Mouse (Mus musculus) urinary bladder, adult 18-20 months (tissue): ENCODE measurements around the gene Cnot3.
"Not testable (repeated sequence)": the region's sequence is repeated elsewhere in the genome, so short reads cannot be mapped to it uniquely, and the experiment has no call there.

Experiments
- DNase-seq, 2 experiments: peaks; one replicate each; pipeline ENCODE4 v3.0.0; 2022; ENCODE audit warnings: low spot score in 2 of 2, mixed read lengths in 2 of 2

The Cnot3 gene

GRCm38 (mm10) chr7:3646641-3647040 lies 1.6 kb downstream of the Cnot3 start:
- DNase-seq: no peak

- no peak for DNase-seq
Measured at GRCm38 (mm10) chr7:3656966-3657365, 11.9 kb downstream of the Cnot3 start.

DNA sequence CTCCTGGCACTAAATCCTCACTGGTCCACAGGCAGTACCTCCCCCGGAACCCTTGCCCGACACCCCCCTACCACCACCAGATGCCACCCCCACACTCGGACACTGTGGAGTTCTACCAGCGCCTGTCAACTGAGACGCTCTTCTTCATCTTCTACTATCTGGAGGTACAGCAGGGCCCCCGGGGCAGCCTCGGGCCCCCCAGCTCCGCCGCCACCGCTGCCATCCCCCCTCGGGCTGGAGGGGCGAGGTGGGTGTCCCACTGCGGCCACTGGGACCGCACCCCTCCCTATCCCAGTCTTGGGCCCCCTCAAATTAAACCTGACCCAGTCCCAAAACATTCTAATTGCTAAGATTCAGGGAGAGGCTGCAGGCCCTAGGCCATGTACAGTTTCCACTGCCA lies 13.5 kb downstream of the Cnot3 start:
- DNase-seq: no peak

- DNase-seq: no peak
Measured at GRCm38 (mm10) chr7:3664524-3665214, 19.6 kb downstream of the Cnot3 start.

GRCm38 (mm10) chr7:3665215-3666114 lies 20.4 kb downstream of the Cnot3 start, which contains the start of gene Leng1:
Gene Leng1 (minus strand): TSS chr7:3665840.
- peak; percentile 89 to 96 for DNase-seq

DNA sequence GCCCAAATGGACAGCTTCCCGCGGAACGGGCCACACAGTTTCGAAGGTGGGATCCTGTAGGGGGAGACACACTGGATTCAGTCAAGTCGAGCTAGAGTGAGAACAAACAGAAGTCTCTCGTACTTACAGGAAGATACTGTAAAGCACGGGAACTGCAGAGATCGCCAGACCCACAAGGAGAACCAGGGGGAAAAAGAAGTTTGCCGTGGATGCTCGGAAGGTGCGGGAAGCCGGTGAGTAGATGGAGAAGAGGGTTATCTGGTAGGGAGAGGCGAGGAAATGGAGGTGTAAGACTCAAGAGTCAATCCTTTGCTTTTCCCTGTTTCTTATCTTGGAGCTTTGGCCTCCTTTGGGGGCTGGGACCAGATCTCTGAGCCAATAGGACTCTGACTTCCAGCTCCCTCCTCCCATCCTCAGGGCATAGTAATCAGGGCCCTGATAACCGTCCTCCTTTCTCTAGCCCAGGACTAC lies 21.9 kb downstream of the Cnot3 start:
- no peak for DNase-seq

DNA sequence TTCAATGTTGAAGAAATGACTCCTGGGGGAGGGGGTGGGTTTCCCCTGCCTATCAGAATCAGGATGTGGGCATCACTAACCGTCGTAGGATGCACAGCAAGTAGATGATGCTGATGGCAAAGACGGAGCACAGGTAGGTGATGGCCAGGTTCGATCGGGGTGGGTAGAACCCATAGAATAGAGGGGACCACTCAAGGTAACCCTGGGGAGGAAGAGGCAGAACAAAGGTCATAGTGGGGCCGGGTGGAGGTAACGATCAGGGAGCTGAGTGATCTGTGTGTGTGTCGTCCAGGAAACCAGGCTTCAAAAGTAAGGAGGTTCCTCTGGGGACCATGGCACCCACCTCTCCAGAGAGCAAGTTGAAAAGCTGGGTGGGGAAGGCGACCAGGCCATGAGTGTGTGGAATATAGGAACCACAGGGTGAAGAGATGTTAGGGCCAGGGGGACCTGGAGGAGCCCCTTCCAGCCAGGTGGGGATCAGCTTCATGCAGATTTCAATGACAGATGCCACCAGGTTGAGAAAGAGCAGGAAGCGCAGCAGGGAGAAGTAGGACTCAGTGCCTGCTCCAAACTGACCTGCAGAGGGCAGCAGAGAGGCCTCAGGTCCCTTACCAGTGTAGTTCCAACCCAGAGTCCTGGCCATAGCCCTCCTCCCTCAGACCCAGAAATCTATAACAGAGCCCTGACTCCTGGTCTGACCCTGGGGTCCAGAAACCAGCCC lies 29.6 kb downstream of the Cnot3 start:
- DNase-seq: peak; percentile 60 to 64

DNA sequence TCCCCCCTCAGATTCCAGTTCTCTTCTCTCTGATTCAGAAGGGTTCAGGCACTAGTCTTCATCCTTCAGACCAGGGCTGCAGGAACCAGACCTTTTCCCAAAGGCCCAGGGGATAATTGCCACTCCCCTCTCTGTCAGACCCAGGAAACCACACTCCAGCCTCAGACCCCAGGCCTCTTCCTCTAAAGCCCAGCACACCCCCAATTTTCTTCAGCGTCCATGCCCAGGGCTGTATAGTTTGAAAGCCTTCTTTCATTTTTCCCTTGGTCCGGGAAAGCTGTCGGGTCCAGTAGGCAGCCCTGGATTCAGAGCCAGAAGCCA lies 30.1 kb downstream of the Cnot3 start:
- no peak for DNase-seq

GRCm38 (mm10) chr7:3676371-3676770 lies 31.3 kb downstream of the Cnot3 start:
- peak in 1 of 2 experiments; percentile 18 for DNase-seq

- peak; percentile 55 to 62 for DNase-seq
Measured at GRCm38 (mm10) chr7:3677342-3677741, 32.3 kb downstream of the Cnot3 start, which contains the start of gene Tmc4. Gene Tmc4 (minus strand): TSS chr7:3677553.

DNA sequence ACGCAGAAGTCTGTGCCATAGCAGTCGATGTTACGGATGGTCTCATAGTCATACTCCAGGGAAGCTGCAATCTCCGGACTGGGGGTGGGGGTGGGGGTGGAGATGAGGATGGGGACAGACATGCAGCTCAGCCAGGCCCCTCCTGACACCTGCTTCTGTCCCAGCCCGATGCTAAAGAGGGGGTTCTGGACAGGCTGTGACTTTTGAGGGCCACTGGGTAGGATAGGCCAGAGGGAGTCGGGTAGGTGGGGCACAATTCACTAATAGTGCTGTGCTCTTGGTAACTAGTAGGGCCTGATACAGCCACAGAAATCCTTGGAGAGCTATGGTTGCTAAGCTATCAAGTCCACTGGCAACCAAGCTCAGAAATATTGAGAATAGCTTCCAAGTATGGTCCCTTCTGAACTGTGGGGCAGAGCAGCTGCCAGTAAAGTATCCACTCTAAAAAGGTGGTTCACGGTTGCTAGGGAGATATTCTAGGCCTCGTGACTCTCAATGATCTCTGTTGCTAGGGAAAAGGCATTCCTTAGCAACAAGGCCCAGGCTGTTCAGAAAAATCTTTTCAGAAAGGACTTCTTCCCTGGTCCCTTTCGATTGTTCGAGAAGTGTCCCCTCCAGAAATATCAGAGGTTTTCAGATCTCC lies 39.0 kb downstream of the Cnot3 start:
- DNase-seq: no peak

- DNase-seq: no peak
Measured at GRCm38 (mm10) chr7:3684698-3685097, 39.6 kb downstream of the Cnot3 start.

DNA sequence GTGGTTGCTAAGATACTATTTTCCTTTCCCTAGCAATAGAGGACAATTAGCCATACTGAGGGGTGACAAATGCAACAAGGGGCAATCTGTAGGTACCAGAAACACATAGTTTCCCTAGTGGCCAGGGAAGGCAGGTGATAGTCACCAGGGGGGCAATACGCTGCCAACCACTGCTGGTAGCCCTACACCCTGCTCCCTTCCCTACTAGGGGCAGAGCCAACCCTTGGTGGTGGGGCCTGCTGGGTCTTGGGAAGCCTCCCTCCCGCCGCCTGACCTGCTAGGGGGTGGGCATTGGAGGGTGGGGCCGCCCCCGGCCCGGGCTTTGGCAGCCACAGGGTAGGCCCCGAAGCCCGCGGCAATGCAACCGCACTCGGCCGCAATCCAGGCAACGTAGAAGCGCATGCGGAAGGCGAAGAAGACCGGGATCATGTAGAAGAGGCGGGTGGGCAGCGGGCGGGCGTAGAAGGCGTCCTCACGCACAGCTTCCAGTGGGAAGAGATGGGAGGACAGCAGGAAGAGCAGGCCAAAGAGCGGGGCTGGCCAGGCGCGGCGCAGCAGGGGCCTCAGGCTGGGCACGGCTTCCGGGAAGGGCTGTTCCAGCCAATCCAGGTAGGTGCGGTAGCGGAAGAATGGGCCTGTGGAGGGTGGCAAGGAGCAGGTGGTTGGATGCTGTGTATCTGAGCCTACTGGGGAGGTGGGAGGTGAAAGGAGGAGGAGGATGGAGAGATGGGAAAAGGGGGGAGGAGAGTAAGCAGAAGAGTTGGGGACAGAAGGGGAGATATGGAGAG lies 40.5 kb downstream of the Cnot3 start:
- DNase-seq: no peak

DNA sequence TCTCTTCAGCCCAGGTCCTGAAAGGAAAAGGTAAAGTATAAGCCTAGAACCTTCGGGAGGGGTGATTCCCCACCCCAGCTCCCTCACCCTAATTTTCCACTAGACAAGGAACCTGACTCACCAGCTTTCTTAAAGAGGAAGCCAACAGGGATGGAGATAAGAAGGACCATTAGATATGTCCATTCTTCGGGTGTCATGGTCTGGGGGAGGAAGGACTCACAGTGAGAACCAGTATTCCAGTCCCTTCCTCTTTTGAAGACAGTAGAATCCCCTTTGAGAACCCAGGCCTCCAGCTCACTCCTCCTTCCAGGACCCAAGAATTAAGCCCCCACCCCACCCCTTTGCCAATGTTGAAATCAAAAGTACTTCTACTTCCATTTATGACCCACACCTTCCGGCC lies 46.9 kb downstream of the Cnot3 start:
- DNase-seq: no peak

DNA sequence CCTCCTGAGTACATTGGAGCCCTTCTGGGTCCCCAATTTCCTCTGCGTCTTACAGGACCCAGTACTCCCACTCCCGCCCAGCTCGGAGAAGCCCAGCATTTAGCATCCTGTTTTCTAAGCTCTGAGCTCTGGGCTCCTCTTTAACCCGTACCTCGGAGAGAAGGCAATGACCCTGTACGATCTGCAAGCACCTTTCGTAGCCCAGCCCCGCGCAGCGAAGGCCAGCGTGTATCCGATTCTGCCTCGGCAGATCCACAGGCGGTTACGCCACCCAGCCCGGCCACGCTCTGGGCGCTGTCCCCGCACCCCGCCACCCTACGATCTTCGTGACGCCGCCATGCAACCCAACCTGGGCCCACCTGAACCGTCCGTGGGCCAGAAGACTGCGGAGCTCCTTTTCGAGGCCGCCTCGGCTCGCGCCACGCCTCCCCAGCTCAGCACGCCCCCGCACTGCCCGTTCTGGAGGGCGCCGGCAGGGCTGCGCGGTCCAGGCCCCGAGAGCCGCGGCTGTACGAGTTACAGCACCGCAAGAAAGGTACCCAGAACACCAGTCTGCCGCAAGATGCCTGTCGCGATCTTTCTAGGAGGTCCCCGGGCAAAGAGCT lies 47.4 kb downstream of the Cnot3 start, which contains the start of gene Tsen34:
TSS of gene Tsen34 (plus strand) at position 482 of the 605 bp plus-strand sequence.
- no peak for DNase-seq

- peak; percentile 94 to 97 for DNase-seq
Measured at GRCm38 (mm10) chr7:3692987-3693808, 48.1 kb downstream of the Cnot3 start, which contains the start of gene Mboat7. Gene Mboat7 (minus strand): TSS chr7:3693523.

DNA sequence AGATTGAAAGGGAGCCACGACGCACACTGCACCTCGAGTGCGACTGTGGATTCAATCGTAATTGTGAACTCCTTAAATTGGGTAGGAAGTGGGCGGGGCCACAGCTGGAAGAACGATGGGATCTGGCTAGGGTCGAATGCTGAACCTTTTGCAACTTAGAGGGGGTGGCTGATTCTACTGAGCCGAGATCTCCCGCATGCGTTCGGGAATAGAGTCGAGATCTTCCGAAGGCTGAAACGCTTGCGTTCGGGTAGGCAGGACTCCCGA lies 48.7 kb downstream of the Cnot3 start:
- DNase-seq: no peak

DNA sequence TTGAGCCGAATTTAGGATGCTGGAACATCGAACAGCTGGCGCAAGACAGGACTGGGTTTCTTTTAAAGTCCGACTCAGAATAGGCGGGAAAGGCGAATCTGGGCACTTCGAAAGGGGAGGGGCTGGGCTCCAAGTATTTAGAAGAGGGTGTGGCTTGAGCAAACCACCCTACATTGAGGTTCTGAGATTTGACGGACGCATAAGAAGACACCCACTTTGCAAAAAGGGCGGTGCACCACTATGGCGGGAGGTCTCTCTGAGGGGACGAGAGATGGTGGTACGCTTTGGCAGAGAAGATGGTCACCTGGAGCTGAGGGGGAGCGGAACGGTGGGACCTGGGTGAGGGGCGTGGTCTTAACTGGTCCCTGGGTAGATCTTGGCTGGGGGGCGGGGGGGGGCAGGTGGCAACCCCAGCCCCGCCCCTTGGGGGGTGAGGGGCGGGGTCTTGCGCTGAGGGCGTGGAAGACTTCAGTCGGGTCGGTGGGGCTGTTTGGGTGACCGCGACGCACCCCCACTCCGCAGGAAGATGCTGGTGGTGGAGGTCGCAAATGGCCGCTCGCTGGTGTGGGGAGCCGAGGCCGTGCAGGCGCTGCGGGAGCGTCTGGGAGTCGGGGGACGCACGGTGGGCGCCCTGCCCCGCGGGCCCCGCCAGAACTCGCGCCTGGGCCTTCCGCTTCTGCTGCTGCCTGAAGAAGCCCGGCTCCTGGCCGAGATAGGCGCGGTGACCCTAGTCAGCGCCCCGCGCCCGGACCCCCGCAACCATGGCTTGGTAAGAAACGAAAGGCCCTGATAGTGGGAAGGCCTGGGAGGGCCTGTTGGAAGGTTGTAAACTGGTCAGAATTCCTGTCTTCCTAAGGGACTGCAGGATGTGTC lies 49.2 kb downstream of the Cnot3 start:
- peak; percentile 53 to 73 for DNase-seq

- not testable (repeated sequence) for DNase-seq
Measured at GRCm38 (mm10) chr7:3694949-3695305, 49.9 kb downstream of the Cnot3 start.
